Mouse (Mus musculus) embryonic facial prominence, embryonic 12.5 days (tissue): ENCODE measurements around the gene Kctd17. TPM values are rescaled to one million over a fixed set of nuclear protein-coding genes. Genes with fewer than 3 reads are reported as not detected.

ENCODE experiments used
- ATAC-seq: fragments of 200-750 bp; cut with Nextera tagmentation; 2 replicates; pipeline ENCODE4 v1.8.0; 2017; ENCODE audit not compliant: insufficient number of reproducible peaks, insufficient read depth, low FRiP score, low TSS enrichment
- H3K27ac ChIP-seq: fragments of 300-500 bp; sonication (generic); 2 replicates; pipeline ENCODE4 v1.5.1; 2016; ENCODE audit warnings: mild to moderate bottlenecking
- H3K27me3 ChIP-seq: fragments of 300-500 bp; sonication (generic); 2 replicates; pipeline ENCODE4 v1.6.1; 2016; ENCODE audit warnings: mild to moderate bottlenecking, moderate library complexity
- H3K36me3 ChIP-seq: fragments of 300-500 bp; sonication (generic); 2 replicates; pipeline ENCODE4 v1.6.1; 2016; ENCODE audit warnings: mild to moderate bottlenecking
- H3K4me1 ChIP-seq: fragments of 300-500 bp; sonication (generic); 2 replicates; pipeline ENCODE4 v1.6.1; 2016
- H3K4me2 ChIP-seq: fragments of 300-500 bp; sonication (generic); replicated peaks from 2 replicates; pipeline ENCODE4 v1.6.1; 2016; ENCODE audit warnings: mild to moderate bottlenecking, moderate library complexity
- H3K4me3 ChIP-seq: fragments of 300-500 bp; sonication (generic); 2 replicates; pipeline ENCODE4 v1.5.1; 2016; ENCODE audit warnings: mild to moderate bottlenecking
- H3K9ac ChIP-seq: fragments of 300-500 bp; sonication (generic); 2 replicates; pipeline ENCODE4 v1.6.1; 2016; ENCODE audit warnings: mild to moderate bottlenecking, moderate library complexity
- H3K9me3 ChIP-seq: fragments of 300-500 bp; sonication (generic); 2 replicates; pipeline ENCODE4 v1.6.1; 2016; ENCODE audit warnings: mild to moderate bottlenecking, moderate library complexity
- whole genome bisulfite sequencing: fragments of 180-500 bp; shearing (Covaris S2); methylation state at CpG from one replicate; pipeline ENCODE4 v1.1.7; 2016; 5-methylcytosine and 5-hydroxymethylcytosine counted together
- polyA plus RNA-seq: library from polyadenylated mRNA; unstranded; fragments of >200 nt; fragmentation: Nextera tagmentation; extraction: Ambion mirVana; gene quantifications from 2 replicates; pipeline ENCODE4 v1.2.1, GENCODE M21; 2016

Gene Kctd17
- polyA plus RNA-seq, 1 experiment from 2014 or later, result 56.1 TPM

DNA sequence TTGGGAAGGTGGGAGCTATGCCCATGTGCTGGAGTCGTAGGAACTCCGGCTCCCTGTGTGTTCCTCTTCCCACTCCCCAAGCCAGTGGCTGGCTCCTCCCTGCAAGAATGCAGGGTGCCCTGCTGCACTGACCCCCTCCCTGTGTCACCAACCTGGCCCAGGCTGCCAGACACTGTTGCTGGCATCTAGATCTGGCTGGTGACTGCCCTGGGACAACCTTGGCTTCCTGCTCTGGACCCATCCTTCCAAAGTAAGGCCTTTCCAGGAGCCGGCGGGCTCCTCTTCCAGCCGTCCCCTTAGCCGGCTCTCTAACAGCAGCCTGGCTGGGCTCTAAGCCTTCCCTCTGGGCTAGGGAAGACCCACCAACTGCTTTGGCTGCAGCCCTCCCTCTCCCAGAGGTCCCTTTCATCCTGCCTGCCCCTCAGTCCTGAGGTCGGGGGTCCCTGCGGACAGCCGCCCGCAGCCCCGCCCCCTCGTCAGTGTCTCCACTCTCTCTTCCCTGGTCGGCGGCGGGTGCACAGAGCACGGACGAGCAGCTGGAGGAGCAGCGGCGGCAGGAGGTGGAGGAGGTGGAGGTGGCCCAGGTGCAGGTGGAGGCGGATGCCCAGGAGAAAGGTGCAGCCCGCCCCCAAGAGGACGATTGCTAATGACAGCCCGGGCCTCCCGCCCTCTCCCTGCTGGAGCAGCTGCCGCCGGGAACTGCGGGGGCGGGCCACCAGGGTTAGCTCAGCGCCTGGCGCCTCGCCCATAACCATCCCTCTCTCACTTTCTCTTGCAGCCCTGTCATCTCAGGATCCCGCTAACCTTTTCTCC, 8.2 kb downstream of the Kctd17 start:
- H3K27ac ChIP-seq, result peak overlapping the region; percentile 81
- WGBS, result 9% methylated on average over 32 of the region's 32 CpGs
- peak overlapping the region; percentile 47 for H3K9ac ChIP-seq
- peaks cover 23% of the 10 kb centered on the region for H3K36me3 ChIP-seq
- H3K4me1 ChIP-seq, result peaks cover 33% of the 10 kb centered on the region
- peak; percentile 44; the same call in 1 of the 2 replicates for ATAC-seq
- 0 out of 2 replicates have a peak, but pooled peaks cover 3% of the 10 kb centered on the region for H3K27me3 ChIP-seq
- H3K4me2 ChIP-seq, result peak overlapping the region; percentile 51
- H3K9me3 ChIP-seq, result no peaks in the 10 kb centered on the region
- peak overlapping the region; percentile 12; the same call in 1 of the 2 replicates for H3K4me3 ChIP-seq

DNA sequence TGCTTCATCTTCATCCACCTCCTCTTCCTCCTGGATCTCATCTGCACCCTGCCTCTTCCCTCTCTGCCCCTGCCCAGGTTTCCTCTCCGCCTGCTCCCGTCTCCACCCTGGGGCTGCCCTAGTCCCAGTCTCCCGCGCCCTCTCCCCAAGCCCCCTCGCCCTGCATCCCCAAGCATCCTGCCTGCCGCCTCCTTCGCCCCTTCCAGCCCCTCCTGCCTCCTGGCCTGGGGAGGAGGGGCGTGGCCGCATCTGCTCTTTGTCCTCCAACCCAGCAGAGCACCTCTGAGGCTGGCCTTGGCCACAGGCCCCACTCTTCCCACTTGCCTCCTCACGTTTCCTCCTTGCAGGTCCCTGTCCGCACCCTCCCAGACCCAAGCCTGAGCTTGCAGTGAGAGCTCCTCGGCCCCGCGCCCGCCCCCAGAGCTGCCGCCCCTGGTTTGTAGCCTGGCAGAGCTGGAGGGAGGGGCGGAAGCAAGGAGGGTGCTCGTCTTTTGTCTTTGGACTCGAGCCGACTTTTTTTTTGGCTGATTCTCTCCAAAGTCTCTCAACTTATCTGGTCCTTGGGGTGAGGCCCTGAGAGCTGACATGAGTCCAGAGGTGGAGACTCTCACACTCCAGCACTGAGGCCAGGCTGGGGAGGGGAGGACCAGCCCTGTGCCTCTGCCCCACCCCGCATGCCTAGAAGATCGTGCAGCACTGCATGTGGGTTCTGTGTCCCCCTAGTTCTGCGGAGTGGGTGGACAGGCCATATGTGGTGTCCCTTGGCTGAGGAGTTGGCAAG, 9.1 kb downstream of the Kctd17 start:
- H3K4me1 ChIP-seq, result peaks cover 33% of the 10 kb centered on the region
- 0 out of 2 replicates have a peak, but pooled peaks cover 3% of the 10 kb centered on the region for H3K27me3 ChIP-seq
- H3K9ac ChIP-seq, result peak overlapping the region; percentile 47
- peak; percentile 16 for ATAC-seq
- peaks cover 19% of the 10 kb centered on the region for H3K36me3 ChIP-seq
- H3K4me3 ChIP-seq, result 0 out of 2 replicates have a peak overlapping the region, but pooled peaks have one; percentile 12
- 23% methylated on average over 23 of the region's 23 CpGs for WGBS
- peak overlapping the region; percentile 81 for H3K27ac ChIP-seq
- H3K9me3 ChIP-seq, result no peaks in the 10 kb centered on the region
- H3K4me2 ChIP-seq, result peak overlapping the region; percentile 51

DNA sequence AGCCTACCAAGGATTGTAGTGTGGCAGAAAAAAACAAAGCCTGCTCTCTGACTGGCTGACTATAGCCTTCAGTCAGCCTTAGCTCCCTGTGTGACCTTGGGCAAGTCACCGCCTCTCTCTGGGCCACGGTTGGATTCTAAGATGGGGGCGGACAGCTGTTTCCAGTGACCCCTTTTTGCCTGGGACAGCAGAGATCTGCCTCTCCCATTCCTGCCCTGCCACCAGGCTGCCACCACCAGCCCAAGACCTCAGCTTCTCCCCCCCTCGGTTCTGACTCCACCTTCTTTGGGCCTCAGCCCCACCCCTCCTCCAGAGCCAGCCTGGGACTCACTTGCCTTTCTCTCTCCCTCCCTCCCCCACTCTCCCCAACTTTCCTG, 9.6 kb downstream of the Kctd17 start:
- H3K9me3 ChIP-seq, result no peaks in the 10 kb centered on the region
- H3K4me1 ChIP-seq, result peaks cover 33% of the 10 kb centered on the region
- H3K4me2 ChIP-seq, result 0 out of 2 replicates have a peak overlapping the region, but pooled peaks have one; percentile 51
- H3K36me3 ChIP-seq, result peaks cover 19% of the 10 kb centered on the region
- 0 out of 2 replicates have a peak, but pooled peaks cover 3% of the 10 kb centered on the region for H3K27me3 ChIP-seq
- no peak overlapping the region; the same call in 1 of the 2 replicates for H3K9ac ChIP-seq
- no peak overlapping the region for H3K27ac ChIP-seq
- ATAC-seq, result no peak
- H3K4me3 ChIP-seq, result no peak overlapping the region
- WGBS, result 47% methylated on average over 4 of the region's 4 CpGs

DNA sequence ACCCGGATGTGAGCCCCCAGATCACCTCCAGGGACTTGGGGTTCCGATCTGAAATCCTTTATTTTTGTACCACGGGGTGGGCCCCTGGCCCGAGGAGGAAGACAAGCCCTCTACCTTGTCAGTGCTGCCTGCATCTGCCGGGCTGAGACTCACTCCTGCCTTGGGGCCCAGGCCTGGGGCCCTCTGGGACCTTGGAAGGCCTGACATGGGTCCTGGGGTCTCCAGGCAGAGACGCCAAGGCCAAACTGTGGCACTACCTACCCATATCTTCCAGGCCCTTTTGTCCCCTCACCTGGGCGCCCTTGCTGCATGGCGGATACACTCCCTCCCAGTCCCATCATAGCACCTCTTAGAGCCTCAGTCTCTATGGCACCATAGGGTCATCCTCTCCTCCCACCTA, 10.1 kb downstream of the Kctd17 start:
- no peak overlapping the region for H3K9ac ChIP-seq
- no peaks in the 10 kb centered on the region for H3K9me3 ChIP-seq
- H3K27me3 ChIP-seq, result 0 out of 2 replicates have a peak, but pooled peaks cover 3% of the 10 kb centered on the region
- ATAC-seq, result no peak
- H3K4me3 ChIP-seq, result no peak overlapping the region
- H3K27ac ChIP-seq, result no peak overlapping the region
- 56% methylated on average over 8 of the region's 8 CpGs for WGBS
- H3K4me2 ChIP-seq, result no peak overlapping the region
- peaks cover 33% of the 10 kb centered on the region for H3K4me1 ChIP-seq
- peaks cover 14% of the 10 kb centered on the region for H3K36me3 ChIP-seq

DNA sequence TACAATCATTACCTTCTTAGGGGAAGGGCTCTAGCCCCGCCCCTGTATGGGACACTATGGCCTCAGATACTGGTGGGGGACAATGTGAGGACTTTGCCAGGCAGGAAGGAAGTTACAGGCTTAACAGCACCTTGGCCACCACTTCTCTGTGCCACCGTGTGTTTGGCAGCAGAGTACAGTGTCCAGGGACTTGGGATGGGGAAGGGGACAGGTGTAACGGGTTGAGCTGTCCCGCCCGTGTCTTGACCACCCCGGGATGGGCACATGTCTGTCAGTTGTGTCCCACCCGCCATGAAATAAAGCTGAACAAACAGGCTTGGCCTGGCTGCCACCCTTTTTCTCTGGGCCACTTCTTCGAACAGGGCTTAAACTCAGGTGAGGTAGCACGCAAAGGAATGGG, 10.6 kb downstream of the Kctd17 start:
- Histone ChIP-seq H3K36me3 (peaks cover 12% of the 10 kb centered on the region), H3K27me3 (0 out of 2 replicates have a peak, but pooled peaks cover 3% of the 10 kb centered on the region), H3K4me2 (no peak overlapping the region), H3K4me1 (peaks cover 33% of the 10 kb centered on the region), H3K27ac (no peak overlapping the region), H3K9ac (no peak overlapping the region), H3K4me3 (no peak overlapping the region), H3K9me3 (no peaks in the 10 kb centered on the region)
- no peak for ATAC-seq
- 67% methylated on average over 9 of the region's 9 CpGs for WGBS

DNA sequence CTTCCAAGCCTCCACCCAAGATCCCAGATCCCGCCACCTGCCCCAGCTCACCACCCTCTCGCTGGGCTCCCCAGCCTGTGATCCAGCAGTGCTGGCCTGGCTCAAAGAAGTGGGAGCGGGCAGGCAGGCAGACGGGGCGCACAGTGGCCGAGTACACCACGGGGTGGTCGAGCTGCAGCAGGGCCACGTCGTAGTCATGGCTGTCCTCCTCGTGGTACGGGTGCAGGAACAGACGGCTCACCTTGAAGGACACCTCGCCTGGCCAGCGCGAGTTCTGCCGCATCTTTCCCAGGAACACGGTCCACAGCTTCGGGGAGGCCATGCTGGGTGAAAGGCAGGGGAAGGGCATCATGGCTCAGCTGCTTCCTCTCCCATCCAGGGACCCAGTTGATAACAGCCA, 13.9 kb downstream of the Kctd17 start:
- H3K27ac ChIP-seq, result no peak overlapping the region
- ATAC-seq, result no peak
- peaks cover 12% of the 10 kb centered on the region for H3K4me1 ChIP-seq
- no peak overlapping the region for H3K4me2 ChIP-seq
- no peak overlapping the region for H3K9ac ChIP-seq
- 91% methylated on average over 19 of the region's 19 CpGs for WGBS
- H3K27me3 ChIP-seq, result no peaks in the 10 kb centered on the region
- H3K9me3 ChIP-seq, result no peaks in the 10 kb centered on the region
- H3K36me3 ChIP-seq, result no peaks in the 10 kb centered on the region
- no peak overlapping the region for H3K4me3 ChIP-seq

DNA sequence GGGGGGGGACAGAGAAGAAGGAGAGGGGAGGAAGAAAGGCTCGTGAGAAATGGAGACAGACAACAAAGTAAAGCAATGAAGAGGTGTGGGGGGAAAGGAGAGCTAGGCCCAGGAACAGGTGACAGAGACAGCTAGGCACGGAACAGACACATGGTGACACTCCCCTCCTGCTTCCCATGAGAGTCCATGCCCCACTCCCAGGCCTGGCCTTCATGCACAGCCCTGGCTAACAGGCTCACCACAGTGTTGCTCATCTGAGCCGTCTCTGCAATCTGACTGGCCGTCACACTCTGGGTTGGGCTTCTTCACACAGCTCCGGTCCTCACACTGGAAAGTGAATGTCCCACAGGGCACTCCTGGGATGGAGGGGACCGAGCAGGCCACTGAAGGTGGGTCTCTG, 15.5 kb downstream of the Kctd17 start:
- 50% methylated on average over 6 of the region's 6 CpGs for WGBS
- no peak overlapping the region for H3K4me2 ChIP-seq

DNA sequence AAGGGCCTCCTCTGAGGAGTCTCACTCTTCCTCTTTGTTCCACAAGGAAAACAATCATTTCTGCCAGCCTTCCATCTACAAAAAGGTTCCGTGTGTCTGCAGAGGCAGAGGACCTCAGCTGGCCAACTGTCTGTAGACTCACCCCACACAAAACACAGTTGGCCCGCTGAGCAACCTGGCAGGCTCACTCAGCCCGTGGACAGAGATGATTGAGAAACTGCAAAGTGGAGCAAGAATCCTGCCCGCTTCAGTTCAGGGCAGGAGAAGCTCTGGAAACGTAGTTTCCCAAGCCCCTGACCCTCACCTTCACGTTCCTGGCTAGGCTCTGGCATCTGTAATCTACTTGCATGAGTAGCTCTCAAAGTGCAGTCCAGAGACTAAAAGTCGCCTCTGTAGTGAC, 18.8 kb downstream of the Kctd17 start:
- WGBS, result 48% methylated on average over 7 of the region's 7 CpGs
- no peaks in the 10 kb centered on the region for H3K9me3 ChIP-seq
- no peak overlapping the region for H3K4me2 ChIP-seq
- H3K4me3 ChIP-seq, result no peak overlapping the region
- H3K4me1 ChIP-seq, result peaks cover 6% of the 10 kb centered on the region
- H3K27me3 ChIP-seq, result no peaks in the 10 kb centered on the region
- ATAC-seq, result no peak
- H3K9ac ChIP-seq, result no peak overlapping the region
- 0 out of 2 replicates have a peak overlapping the region, but pooled peaks have one; percentile 17 for H3K27ac ChIP-seq
- H3K36me3 ChIP-seq, result no peaks in the 10 kb centered on the region

More for the DNA sequence above, 15.5 kb downstream of the Kctd17 start:
- H3K36me3 ChIP-seq, result no peaks in the 10 kb centered on the region
- no peak overlapping the region for H3K27ac ChIP-seq
- H3K4me1 ChIP-seq, result no peaks in the 10 kb centered on the region
- no peaks in the 10 kb centered on the region for H3K9me3 ChIP-seq
- H3K4me3 ChIP-seq, result no peak overlapping the region
- H3K27me3 ChIP-seq, result no peaks in the 10 kb centered on the region
- H3K9ac ChIP-seq, result no peak overlapping the region
- ATAC-seq, result no peak

DNA sequence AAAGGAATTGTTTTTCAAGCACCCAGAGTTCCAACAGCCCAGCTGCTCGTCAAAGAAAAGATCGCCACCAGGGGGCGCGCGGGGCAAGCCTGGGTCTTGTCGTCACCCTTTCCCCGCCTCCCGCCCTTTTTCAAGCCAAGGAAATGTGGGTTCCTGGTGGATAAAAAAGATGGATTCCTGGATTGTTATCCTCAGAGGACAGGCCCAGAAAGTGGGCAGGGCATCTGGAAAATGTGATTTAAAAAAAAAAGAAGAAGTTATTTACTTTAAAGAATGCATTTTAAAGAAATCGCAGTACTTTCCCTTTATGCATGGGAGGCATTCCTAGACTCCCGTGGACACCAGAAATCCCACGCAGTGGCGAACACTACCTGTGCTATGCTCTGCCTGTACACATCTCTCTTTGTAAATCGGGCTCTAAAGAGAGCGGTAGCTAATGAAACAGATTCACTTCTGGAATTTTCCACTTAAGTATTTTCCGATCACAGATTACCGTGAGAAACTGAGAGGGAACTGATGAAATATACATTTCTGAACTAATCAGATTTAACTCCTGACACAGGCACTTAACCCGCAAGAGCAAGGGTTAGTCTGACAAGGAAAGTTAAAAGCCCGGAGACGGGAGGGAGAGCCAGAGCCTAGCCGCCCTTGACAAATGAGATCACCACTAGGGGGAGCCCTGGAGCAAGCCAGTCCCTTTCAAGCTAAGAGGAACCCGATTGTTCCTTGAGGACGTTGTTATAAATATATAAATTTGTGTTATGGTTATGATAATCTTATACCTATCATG, 19.6 kb downstream of the Kctd17 start:
- Histone ChIP-seq H3K4me1 (peaks cover 6% of the 10 kb centered on the region), H3K9ac (peak overlapping the region; percentile 48), H3K4me2 (peak overlapping the region; percentile 58), H3K9me3 (no peaks in the 10 kb centered on the region), H3K27me3 (no peaks in the 10 kb centered on the region), H3K36me3 (no peaks in the 10 kb centered on the region), H3K4me3 (peak overlapping the region; percentile 31), H3K27ac (peak overlapping the region; percentile 84)
- no peak for ATAC-seq
- WGBS, result under 1% methylated on average over 22 of the region's 22 CpGs

DNA sequence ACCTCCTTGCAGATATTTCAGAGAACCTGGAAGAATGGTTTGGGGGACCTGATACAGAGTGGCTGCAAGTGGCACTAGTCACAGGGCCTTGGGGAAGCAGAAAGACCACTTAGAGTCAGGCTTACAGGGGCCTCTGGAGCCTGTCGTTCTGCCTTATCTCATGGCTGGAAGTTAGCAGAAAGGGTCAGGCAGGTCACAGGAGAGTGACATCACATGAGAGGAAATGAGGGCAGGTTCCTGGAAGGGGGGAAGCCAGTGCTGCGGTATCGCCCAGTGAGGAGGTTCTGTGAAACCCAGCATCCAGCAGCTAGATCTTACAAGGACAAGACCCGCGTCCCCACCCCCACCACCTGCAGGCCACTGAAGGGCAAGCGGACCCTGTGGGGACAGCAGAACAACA, 20.8 kb downstream of the Kctd17 start:
- Histone ChIP-seq H3K4me1 (peaks cover 6% of the 10 kb centered on the region), H3K36me3 (no peaks in the 10 kb centered on the region), H3K9ac (no peak overlapping the region), H3K27ac (no peak overlapping the region), H3K4me2 (no peak overlapping the region), H3K9me3 (no peaks in the 10 kb centered on the region), H3K27me3 (no peaks in the 10 kb centered on the region), H3K4me3 (no peak overlapping the region)
- ATAC-seq, result no peak
- WGBS, result 55% methylated on average over 6 of the region's 6 CpGs
